Mouse (Mus musculus) heart, adult 2 months (tissue): ENCODE data around the gene Gabrp.

Source experiments
- CTCF ChIP-seq: fragments of 200-600 bp; IDR thresholded peaks from 2 replicates; pipeline ENCODE4 v1.8.1; 2022; ENCODE audit warnings: antibody characterized with exemption, mild to moderate bottlenecking, moderate library complexity
- EP300 ChIP-seq: fragments of 200-500 bp; IDR thresholded peaks from 2 replicates; pipeline ENCODE4 v1.6.1; 2011; ENCODE audit warnings: low read depth, low read length, control low read depth; ENCODE audit not compliant: insufficient read depth
- POLR2A ChIP-seq: fragments of 200-500 bp; IDR thresholded peaks from 2 replicates; pipeline ENCODE4 v1.6.1; 2011; ENCODE audit warnings: mild to moderate bottlenecking, low read depth, low read length, control low read depth; ENCODE audit not compliant: insufficient read depth

DNA sequence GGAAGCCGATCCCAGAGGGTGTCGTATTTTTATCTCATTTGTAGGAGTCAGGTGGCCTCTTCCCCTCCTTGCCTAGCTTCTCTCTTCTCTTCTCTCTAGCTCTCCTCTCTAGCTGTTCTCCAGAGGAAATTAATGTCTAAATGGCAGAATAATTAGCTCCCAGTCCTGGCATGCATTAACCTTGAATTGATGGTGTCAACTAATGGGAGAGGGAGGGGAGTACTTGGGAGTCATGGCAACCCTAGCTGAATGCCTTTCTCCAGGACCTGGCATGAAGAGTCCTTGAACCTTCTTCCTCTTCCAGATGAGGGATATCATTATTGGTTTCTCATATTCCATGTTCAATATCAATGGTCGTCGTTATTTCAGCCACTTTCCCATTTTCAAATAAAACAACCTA lies 17.9 kb upstream of the Gabrp start:
- TF ChIP-seq POLR2A (no peak), CTCF (no peak), EP300 (no peak)
